Mouse (Mus musculus) liver, embryonic 11.5 days (tissue): ENCODE measurements around the gene Qk. TPM values are rescaled to one million over a fixed set of nuclear protein-coding genes. Genes with fewer than 3 reads are reported as not detected.

Source experiments
- ATAC-seq: fragments of 200-750 bp; cut with Nextera tagmentation; replicated peaks from 2 replicates; pipeline ENCODE4 v1.8.0; 2017; ENCODE audit warnings: moderate number of reproducible peaks, mild to moderate bottlenecking, moderate TSS enrichment, moderate library complexity; ENCODE audit not compliant: low FRiP score
- DNase-seq: peaks from one replicate; pipeline ENCODE4 v3.0.0-alpha.2; 2017; ENCODE audit warnings: low spot score
- H3K27ac ChIP-seq: fragments of 300-500 bp; sonication (generic); 2 replicates; pipeline ENCODE4 v1.5.1; 2014; ENCODE audit warnings: mild to moderate bottlenecking, low read depth, low read length, control low read depth
- H3K27me3 ChIP-seq: fragments of 300-500 bp; sonication (generic); replicated peaks from 2 replicates; pipeline ENCODE4 v1.6.1; 2014; ENCODE audit warnings: low read length, mixed read lengths; ENCODE audit not compliant: control insufficient read depth, insufficient read depth
- H3K36me3 ChIP-seq: fragments of 300-500 bp; sonication (generic); 2 replicates; pipeline ENCODE4 v1.6.1; 2014; ENCODE audit warnings: mild to moderate bottlenecking, low read length, moderate library complexity, mixed read lengths; ENCODE audit not compliant: control insufficient read depth, insufficient read depth
- H3K4me1 ChIP-seq: fragments of 300-500 bp; sonication (generic); replicated peaks from 2 replicates; pipeline ENCODE4 v1.6.1; 2014; ENCODE audit warnings: low read length, mixed read lengths; ENCODE audit not compliant: control insufficient read depth, insufficient read depth
- H3K4me2 ChIP-seq: fragments of 300-500 bp; sonication (generic); 2 replicates; pipeline ENCODE4 v1.6.1; 2014; ENCODE audit warnings: mild to moderate bottlenecking, control low read depth, moderate library complexity
- H3K4me3 ChIP-seq: fragments of 300-500 bp; sonication (generic); 2 replicates; pipeline ENCODE4 v1.5.1; 2014; ENCODE audit warnings: low read depth, low read length, control low read depth
- H3K9ac ChIP-seq: fragments of 300-500 bp; sonication (generic); 2 replicates; pipeline ENCODE4 v1.6.1; 2014; ENCODE audit warnings: low read depth, low read length, control low read depth
- H3K9me3 ChIP-seq: fragments of 300-500 bp; sonication (generic); 2 replicates; pipeline ENCODE4 v1.6.1; 2016; ENCODE audit warnings: low read length, inconsistent platforms, mixed read lengths; ENCODE audit not compliant: control insufficient read depth
- WGBS: fragments of 180-500 bp; shearing (Covaris S2); extraction: QIAGEN DNeasy Blood & Tissue Kit; methylation state at CpG from one replicate; pipeline ENCODE4 v1.1.7; 2014; 5-methylcytosine and 5-hydroxymethylcytosine counted together
- polyA plus RNA-seq: library from polyadenylated mRNA; unstranded; fragments of >200 nt; fragmentation: Nextera tagmentation; extraction: Ambion mirVana; gene quantifications from 2 replicates; pipeline ENCODE4 v1.2.1, GENCODE M21; 2014

The Qk gene
- polyA plus RNA-seq, 1 experiment from 2014 or later: 20.3 TPM

GRCm38 (mm10) chr17:10357348-10357747 lies 37.7 kb upstream of the Qk start:
- Histone ChIP-seq H3K9me3 (no peaks in the 10 kb centered on the region), H3K4me2 (no peak overlapping the region), H3K4me3 (no peak overlapping the region), H3K27me3 (no peaks in the 10 kb centered on the region), H3K27ac (no peak overlapping the region), H3K9ac (no peak overlapping the region), H3K4me1 (peaks cover 5% of the 10 kb centered on the region), H3K36me3 (no peaks in the 10 kb centered on the region)
- 86% methylated on average over 12 of the region's 12 CpGs for WGBS
- DNase-seq (no peak), ATAC-seq (no peak)

GRCm38 (mm10) chr17:10356294-10356693 lies 36.6 kb upstream of the Qk start:
- Histone ChIP-seq H3K4me1 (peaks cover 5% of the 10 kb centered on the region), H3K27me3 (no peaks in the 10 kb centered on the region), H3K9me3 (no peaks in the 10 kb centered on the region), H3K4me3 (no peak overlapping the region), H3K27ac (no peak overlapping the region), H3K4me2 (no peak overlapping the region), H3K9ac (no peak overlapping the region), H3K36me3 (no peaks in the 10 kb centered on the region)
- WGBS: 49% methylated on average over 6 of the region's 6 CpGs
- DNase-seq (no peak), ATAC-seq (no peak)

GRCm38 (mm10) chr17:10355746-10356145 lies 36.1 kb upstream of the Qk start:
- no peak for DNase-seq
- Histone ChIP-seq H3K9ac (no peak overlapping the region), H3K4me1 (peaks cover 5% of the 10 kb centered on the region), H3K9me3 (no peaks in the 10 kb centered on the region), H3K36me3 (no peaks in the 10 kb centered on the region), H3K27ac (no peak overlapping the region), H3K4me3 (no peak overlapping the region), H3K27me3 (no peaks in the 10 kb centered on the region), H3K4me2 (no peak overlapping the region)
- ATAC-seq: no peak
- WGBS: 30% methylated on average over 8 of the region's 8 CpGs

GRCm38 (mm10) chr17:10338286-10338685 lies 18.6 kb upstream of the Qk start:
- H3K27me3 ChIP-seq: peaks cover 21% of the 10 kb centered on the region
- H3K27ac ChIP-seq: no peak overlapping the region
- H3K9ac ChIP-seq: no peak overlapping the region
- DNase-seq: no peak
- H3K9me3 ChIP-seq: no peaks in the 10 kb centered on the region
- no peaks in the 10 kb centered on the region for H3K36me3 ChIP-seq
- H3K4me3 ChIP-seq: no peak overlapping the region
- WGBS: 66% methylated on average over 10 of the region's 10 CpGs
- ATAC-seq: no peak
- no peak overlapping the region for H3K4me2 ChIP-seq
- 0 out of 2 replicates have a peak, but pooled peaks cover 2% of the 10 kb centered on the region for H3K4me1 ChIP-seq

- H3K4me2 ChIP-seq: no peak overlapping the region
- H3K36me3 ChIP-seq: no peaks in the 10 kb centered on the region
- WGBS: 83% methylated on average over 12 of the region's 12 CpGs
- 0 out of 2 replicates have a peak, but pooled peaks cover 2% of the 10 kb centered on the region for H3K4me1 ChIP-seq
- H3K27me3 ChIP-seq: peaks cover 21% of the 10 kb centered on the region
- ATAC-seq: no peak
- H3K27ac ChIP-seq: no peak overlapping the region
- H3K4me3 ChIP-seq: no peak overlapping the region
- no peak overlapping the region for H3K9ac ChIP-seq
- no peak for DNase-seq
- no peaks in the 10 kb centered on the region for H3K9me3 ChIP-seq
Measured at GRCm38 (mm10) chr17:10336558-10336957, 16.9 kb upstream of the Qk start.

- no peaks in the 10 kb centered on the region for H3K36me3 ChIP-seq
- H3K27me3 ChIP-seq: peaks cover 21% of the 10 kb centered on the region
- H3K4me1 ChIP-seq: 0 out of 2 replicates have a peak, but pooled peaks cover 2% of the 10 kb centered on the region
- DNase-seq: peak; percentile 32
- no peak overlapping the region for H3K27ac ChIP-seq
- no peak overlapping the region for H3K9ac ChIP-seq
- H3K4me3 ChIP-seq: peak overlapping the region; percentile 43
- no peak for ATAC-seq
- no peaks in the 10 kb centered on the region for H3K9me3 ChIP-seq
- WGBS: 22% methylated on average over 16 of the region's 16 CpGs
- H3K4me2 ChIP-seq: peak overlapping the region; percentile 66
Measured at GRCm38 (mm10) chr17:10335809-10336499, 16.3 kb upstream of the Qk start.

- DNase-seq (peak; percentile 64), ATAC-seq (peak; percentile 47; the same call in 1 of the 2 replicates)
- H3K9me3 ChIP-seq: no peaks in the 10 kb centered on the region
- 1% methylated on average over 31 of the region's 31 CpGs for WGBS
- 0 out of 2 replicates have a peak, but pooled peaks cover 2% of the 10 kb centered on the region for H3K4me1 ChIP-seq
- peak overlapping the region; percentile 49; the same call in 1 of the 2 replicates for H3K9ac ChIP-seq
- H3K4me2 ChIP-seq: peak overlapping the region; percentile 66
- no peaks in the 10 kb centered on the region for H3K36me3 ChIP-seq
- peaks cover 21% of the 10 kb centered on the region for H3K27me3 ChIP-seq
- H3K4me3 ChIP-seq: peak overlapping the region; percentile 43
- H3K27ac ChIP-seq: peak overlapping the region; percentile 33; the same call in 1 of the 2 replicates
Measured at GRCm38 (mm10) chr17:10334957-10335690, 15.5 kb upstream of the Qk start.

- no peaks in the 10 kb centered on the region for H3K9me3 ChIP-seq
- WGBS: 21% methylated on average over 1 of the region's 1 CpGs
- 0 out of 2 replicates have a peak, but pooled peaks cover 2% of the 10 kb centered on the region for H3K4me1 ChIP-seq
- no peaks in the 10 kb centered on the region for H3K36me3 ChIP-seq
- 0 out of 2 replicates have a peak overlapping the region, but pooled peaks have one; percentile 33 for H3K27ac ChIP-seq
- no peak overlapping the region; the same call in 1 of the 2 replicates for H3K4me3 ChIP-seq
- no peak for DNase-seq
- peaks cover 21% of the 10 kb centered on the region for H3K27me3 ChIP-seq
- no peak for ATAC-seq
- peak overlapping the region; percentile 66 for H3K4me2 ChIP-seq
- no peak overlapping the region for H3K9ac ChIP-seq
Measured at GRCm38 (mm10) chr17:10334481-10334880, 14.8 kb upstream of the Qk start.
